Comparison of ENCODE assay signal across 8 mouse cellular contexts in the genomic region with DNA sequence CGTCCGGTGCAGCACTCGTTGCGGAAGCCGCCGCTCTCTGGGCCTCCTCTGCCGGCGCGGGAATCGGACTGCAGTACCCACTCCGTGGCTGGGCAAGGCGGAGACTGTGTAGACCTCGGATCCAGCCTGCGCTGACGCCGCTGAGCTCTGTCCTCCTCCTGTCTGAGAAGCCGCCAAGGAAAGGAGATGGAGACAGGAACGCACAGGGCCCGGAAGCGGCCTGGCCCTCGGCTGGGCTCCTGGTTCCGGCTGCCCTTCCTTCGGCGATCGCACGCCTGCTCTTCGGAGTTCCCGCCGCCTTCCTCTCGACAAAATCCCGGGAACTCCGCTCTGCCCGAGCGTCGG. TPM values are rescaled to one million over a fixed set of nuclear protein-coding genes. Genes with fewer than 3 reads are reported as not detected.
DNase-seq lines count a peak whose midpoint lies in the region; ATAC-seq and TF ChIP-seq lines count a peak whose summit lies in the region.

No protein-coding gene starts in this region.

- no peak for ATAC-seq in neural tube, embryonic 11.5 days (ENCODE audit: insufficient read depth, low FRiP score, low TSS enrichment)
- no peak for ATAC-seq in liver, embryonic 11.5 days (replicated peaks; ENCODE audit: low FRiP score)

- no peak for TF ChIP-seq CTCF in small intestine, adult 2 months (IDR thresholded peaks at IDR 0.05; ENCODE audit: extremely low read depth, insufficient read length, insufficient replicate concordance, low read depth, low read length)

- no peak for DNase-seq in neural tube, embryonic 11.5 days (ENCODE audit: low spot score)
- no peak for DNase-seq in neural tube, embryonic 10.5 days (ENCODE audit: extremely low spot score, low spot score)
- no peak for DNase-seq in liver, embryonic 11.5 days (ENCODE audit: low spot score)
- no peak for DNase-seq in urinary bladder, adult 2 months (ENCODE audit: low spot score)
- DNase-seq in cerebellum, postnatal 14 days = no peak
- no peak for DNase-seq in gastrocnemius, postnatal 25 days

- H3K9me3 ChIP-seq in neural tube, embryonic 11.5 days (ENCODE audit: control insufficient read depth, low read length) = no peaks in the 10 kb centered on the region
- no peaks in the 10 kb centered on the region for H3K9me3 ChIP-seq in erythroblast, embryonic 14.5 days (ENCODE audit: control insufficient read depth, low read length)
- H3K9me3 ChIP-seq in liver, embryonic 11.5 days (ENCODE audit: control insufficient read depth, low read length) = no peaks in the 10 kb centered on the region

- 0% methylated on average over 35 of the region's 35 CpGs for WGBS in neural tube, embryonic 11.5 days
- 0% methylated on average over 35 of the region's 35 CpGs for WGBS in liver, embryonic 11.5 days
- WGBS in small intestine, adult 2 months = under 1% methylated on average over 35 of the region's 35 CpGs

- H3K4me3 ChIP-seq in neural tube, embryonic 11.5 days (ENCODE audit: low read depth, low read length) = peak overlapping the region; percentile 83
- peak overlapping the region; percentile 87 for H3K4me3 ChIP-seq in erythroblast, embryonic 14.5 days (replicated peaks)
- peak overlapping the region; percentile 99 for H3K4me3 ChIP-seq in liver, embryonic 11.5 days (ENCODE audit: low read depth, low read length)
- H3K4me3 ChIP-seq in small intestine, adult 2 months (ENCODE audit: low read depth, low read length) = peak overlapping the region; percentile 87

- H3K27ac ChIP-seq in neural tube, embryonic 11.5 days (ENCODE audit: low read depth, low read length) = peak overlapping the region; percentile 85
- peak overlapping the region; percentile 97 for H3K27ac ChIP-seq in liver, embryonic 11.5 days (ENCODE audit: low read depth, low read length)
- H3K27ac ChIP-seq in small intestine, adult 2 months (ENCODE audit: insufficient read depth, low read depth, low read length) = peak overlapping the region; percentile 99

- H3K9ac ChIP-seq in neural tube, embryonic 11.5 days (ENCODE audit: low read length) = peak overlapping the region; percentile 91
- H3K9ac ChIP-seq in liver, embryonic 11.5 days (ENCODE audit: low read depth, low read length) = peak overlapping the region; percentile 100

- H3K27me3 ChIP-seq in neural tube, embryonic 11.5 days (ENCODE audit: control insufficient read depth, insufficient read depth, low read length) = no peaks in the 10 kb centered on the region
- H3K27me3 ChIP-seq in erythroblast, embryonic 14.5 days (ENCODE audit: control insufficient read depth) = no peaks in the 10 kb centered on the region
- H3K27me3 ChIP-seq in liver, embryonic 11.5 days (replicated peaks; ENCODE audit: control insufficient read depth, insufficient read depth, low read length) = no peaks in the 10 kb centered on the region
- H3K27me3 ChIP-seq in small intestine, adult 2 months (ENCODE audit: control insufficient read depth, insufficient read depth, low read length) = no peaks in the 10 kb centered on the region

- no peaks in the 10 kb centered on the region for H3K36me3 ChIP-seq in neural tube, embryonic 11.5 days (ENCODE audit: control insufficient read depth, insufficient read depth, low read length)
- H3K36me3 ChIP-seq in erythroblast, embryonic 14.5 days (ENCODE audit: control insufficient read depth) = peaks cover 50% of the 10 kb centered on the region
- peaks cover 18% of the 10 kb centered on the region for H3K36me3 ChIP-seq in liver, embryonic 11.5 days (ENCODE audit: control insufficient read depth, insufficient read depth, low read length)
- H3K36me3 ChIP-seq in small intestine, adult 2 months (ENCODE audit: control insufficient read depth, insufficient read depth, low read length) = peaks cover 27% of the 10 kb centered on the region

- peak overlapping the region; percentile 83 for H3K4me2 ChIP-seq in neural tube, embryonic 11.5 days (ENCODE audit: low read depth)
- peak overlapping the region; percentile 88 for H3K4me2 ChIP-seq in liver, embryonic 11.5 days

- TF ChIP-seq POLR2A in small intestine, adult 2 months (IDR thresholded peaks at IDR 0.05; ENCODE audit: low read depth, low read length) = no peak

- H3K4me1 ChIP-seq in neural tube, embryonic 11.5 days (ENCODE audit: control insufficient read depth, insufficient read depth, low read length) = peaks cover 19% of the 10 kb centered on the region
- peaks cover 40% of the 10 kb centered on the region for H3K4me1 ChIP-seq in erythroblast, embryonic 14.5 days (ENCODE audit: control insufficient read depth)
- H3K4me1 ChIP-seq in liver, embryonic 11.5 days (replicated peaks; ENCODE audit: control insufficient read depth, insufficient read depth, low read length) = peaks cover 17% of the 10 kb centered on the region
- peaks cover 9% of the 10 kb centered on the region; the same call in 1 of the 2 replicates for H3K4me1 ChIP-seq in small intestine, adult 2 months (ENCODE audit: control insufficient read depth, insufficient read depth, insufficient read length, low read length)

RNA-seq across cellular contexts. Expression of a gene that starts 0.6 kb away (rescaled TPM):
- polyA plus RNA-seq in neural tube, embryonic 11.5 days (2014; fragmentation: Nextera tagmentation; extraction: Ambion mirVana) = 55.3 and 57.6 TPM in 2 replicates
- polyA plus RNA-seq in erythroblast, embryonic 14.5 days (2012) = 2.0 and 2.5 TPM in 2 replicates
- 89.0 and 95.4 TPM in 2 replicates for polyA plus RNA-seq in liver, embryonic 11.5 days (2014; fragmentation: Nextera tagmentation; extraction: Ambion mirVana)
- polyA plus RNA-seq in small intestine, adult 2 months (2012; rRNA removed) = 26.7 and 43.3 TPM in 2 replicates
- 30.5 and 30.9 TPM in 2 replicates for polyA plus RNA-seq in urinary bladder, adult 2 months (2012; rRNA removed)
- 10 to 100 TPM; 14.5 to 17.3 TPM for total RNA-seq in gastrocnemius, postnatal 25 days (2021)

RNA-seq across cellular contexts. Expression of a gene that starts 32.5 kb away (rescaled TPM):
- 12.5 and 15.2 TPM in 2 replicates for polyA plus RNA-seq in neural tube, embryonic 11.5 days (2014; fragmentation: Nextera tagmentation; extraction: Ambion mirVana)
- 0.01 and 0.04 TPM in 2 replicates for polyA plus RNA-seq in erythroblast, embryonic 14.5 days (2012)
- 4.1 and 4.3 TPM in 2 replicates for polyA plus RNA-seq in liver, embryonic 11.5 days (2014; fragmentation: Nextera tagmentation; extraction: Ambion mirVana)
- 37.1 and 104 TPM in 2 replicates for polyA plus RNA-seq in small intestine, adult 2 months (2012; rRNA removed)
- polyA plus RNA-seq in urinary bladder, adult 2 months (2012; rRNA removed) = 81.1 and 94.9 TPM in 2 replicates
- 10 to 100 TPM; 12.7 to 14.4 TPM for total RNA-seq in gastrocnemius, postnatal 25 days (2021)
